Mouse (Mus musculus): Measurements from ENCODE around the gene Nt5c3b. TPM values are rescaled to one million over a fixed set of nuclear protein-coding genes. Genes with fewer than 3 reads are reported as not detected.
A peak's percentile ranks its signal among the peaks of the same experiment; 100 is the strongest.

The Nt5c3b gene
- polyA plus RNA-seq, 1 experiment from 2014 or later: 126 TPM

DNA sequence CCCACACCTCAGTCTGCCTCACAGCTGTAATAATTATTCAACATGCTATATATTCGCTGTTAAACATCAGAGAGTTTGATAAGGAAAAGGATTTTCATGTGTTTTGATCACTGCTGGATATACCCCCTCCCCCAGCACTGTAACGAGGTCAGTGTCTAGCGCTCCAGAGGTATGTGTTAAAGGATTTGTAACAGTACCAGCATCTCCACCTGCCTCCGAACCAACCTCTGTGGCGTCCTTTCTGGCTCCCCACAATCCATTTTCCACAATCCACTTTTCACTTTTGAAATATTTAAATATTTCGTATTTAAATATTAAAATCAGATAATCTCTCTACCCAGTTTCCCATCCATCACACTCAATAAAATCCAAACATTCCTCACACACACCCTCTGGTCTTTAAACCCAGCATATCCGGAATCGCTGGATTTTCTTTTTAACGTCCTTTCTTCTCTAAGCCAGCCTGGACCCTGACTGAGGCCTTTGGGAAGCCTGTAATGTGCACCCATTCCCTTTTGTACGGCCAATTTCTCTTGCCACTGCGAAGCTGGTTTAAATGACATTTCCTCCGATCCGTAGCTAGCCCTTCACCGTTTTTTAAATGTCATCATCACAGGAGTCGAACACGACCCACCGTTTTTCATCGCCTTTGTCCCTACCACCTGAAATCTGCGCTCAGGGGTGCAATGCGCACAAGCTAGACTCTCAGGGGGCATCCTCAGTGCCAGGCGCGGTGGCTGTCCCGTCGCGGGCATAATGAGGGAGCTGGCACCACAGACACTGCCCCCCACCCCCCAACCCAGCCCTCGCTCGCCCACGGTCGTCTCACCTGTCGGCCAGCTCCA, 30.0 kb upstream of the Nt5c3b start:
- ATAC-seq (ENCODE audit: insufficient number of reproducible peaks, insufficient read depth, low FRiP score, low read depth): no peak

DNA sequence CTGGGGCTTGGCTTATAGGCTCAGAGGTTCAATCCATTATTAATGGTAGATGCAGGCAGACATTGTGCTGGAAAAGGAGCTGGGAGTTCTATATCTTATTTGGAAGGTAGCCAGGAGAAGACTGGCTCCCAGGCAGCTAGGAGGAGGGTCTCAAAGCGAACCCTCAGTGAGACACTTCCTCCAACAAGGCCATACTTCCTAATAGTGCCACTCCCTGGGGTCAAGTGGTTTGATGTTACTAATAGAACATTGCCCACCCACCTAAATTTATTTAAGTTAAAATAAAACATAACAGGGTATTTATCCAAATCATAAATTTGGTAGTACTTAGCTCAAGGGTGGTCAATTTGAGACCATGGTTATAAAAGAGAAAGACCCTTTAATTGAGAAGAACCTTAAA, 24.2 kb upstream of the Nt5c3b start:
- no peaks in the 10 kb centered on the region for H3K27me3 ChIP-seq (ENCODE audit: control insufficient read depth, insufficient read depth, low read length)
- H3K36me3 ChIP-seq (ENCODE audit: control insufficient read depth, insufficient read depth, low read length): peaks cover 23% of the 10 kb centered on the region
- no peak for ATAC-seq (ENCODE audit: insufficient number of reproducible peaks, insufficient read depth, low FRiP score, low read depth)
- H3K4me3 ChIP-seq (ENCODE audit: low read depth, low read length): no peak overlapping the region
- no peak overlapping the region for H3K27ac ChIP-seq (ENCODE audit: low read length)
- peaks cover 6% of the 10 kb centered on the region for H3K4me1 ChIP-seq (ENCODE audit: control insufficient read depth, insufficient read depth, low read length)
- no peak overlapping the region for H3K4me2 ChIP-seq (replicated peaks; ENCODE audit: low read depth, low read length)
- H3K9ac ChIP-seq (replicated peaks; ENCODE audit: low read depth, low read length): no peak overlapping the region
- no peaks in the 10 kb centered on the region for H3K9me3 ChIP-seq (ENCODE audit: control insufficient read depth, low read depth, low read length)
- WGBS: 73% methylated on average over 1 of the region's 1 CpGs

More for the DNA sequence above, 30.0 kb upstream of the Nt5c3b start:
- H3K9me3 ChIP-seq (ENCODE audit: control insufficient read depth, low read depth, low read length): no peaks in the 10 kb centered on the region
- 2% methylated on average over 30 of the region's 30 CpGs for WGBS
- H3K4me2 ChIP-seq (replicated peaks; ENCODE audit: low read depth, low read length): peak overlapping the region; percentile 94
- H3K27ac ChIP-seq (ENCODE audit: low read length): no peak overlapping the region
- H3K9ac ChIP-seq (replicated peaks; ENCODE audit: low read depth, low read length): peak overlapping the region; percentile 93
- peaks cover 10% of the 10 kb centered on the region; the same call in 1 of the 2 replicates for H3K36me3 ChIP-seq (ENCODE audit: control insufficient read depth, insufficient read depth, low read length)
- H3K4me3 ChIP-seq (ENCODE audit: low read depth, low read length): peak overlapping the region; percentile 93
- no peaks in the 10 kb centered on the region for H3K27me3 ChIP-seq (ENCODE audit: control insufficient read depth, insufficient read depth, low read length)
- H3K4me1 ChIP-seq (ENCODE audit: control insufficient read depth, insufficient read depth, low read length): peaks cover 17% of the 10 kb centered on the region

DNA sequence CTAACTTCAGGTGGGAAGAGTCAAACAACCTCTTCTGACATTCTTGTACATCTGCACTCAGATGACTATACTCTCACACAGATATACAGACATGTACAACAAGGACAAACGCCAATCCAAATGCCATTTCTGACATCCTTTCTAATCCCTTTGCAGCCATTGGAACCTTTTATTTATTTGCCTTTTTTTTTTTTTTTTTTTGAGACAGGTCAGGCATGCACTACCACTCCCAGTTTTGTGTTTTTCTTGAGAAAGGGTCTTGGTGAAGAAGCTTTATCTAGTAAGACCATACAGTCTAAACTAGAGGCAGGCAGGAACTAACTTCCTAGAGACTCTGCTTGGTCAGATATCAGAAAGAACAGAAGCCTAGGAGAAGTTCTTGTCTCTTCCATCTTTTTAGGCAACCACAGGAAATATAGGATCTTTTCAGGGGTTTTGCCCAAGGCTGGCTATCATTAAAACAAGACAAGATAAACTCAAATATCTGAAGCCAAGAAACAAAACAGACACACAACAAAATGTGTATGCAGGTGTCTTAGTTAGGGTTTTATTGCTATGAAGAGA, 23.7 kb upstream of the Nt5c3b start:
- Histone ChIP-seq H3K9me3 (ENCODE audit: control insufficient read depth, low read depth, low read length) (no peaks in the 10 kb centered on the region), H3K27ac (ENCODE audit: low read length) (no peak overlapping the region), H3K27me3 (ENCODE audit: control insufficient read depth, insufficient read depth, low read length) (no peaks in the 10 kb centered on the region), H3K4me3 (ENCODE audit: low read depth, low read length) (no peak overlapping the region), H3K9ac (replicated peaks; ENCODE audit: low read depth, low read length) (no peak overlapping the region), H3K4me1 (ENCODE audit: control insufficient read depth, insufficient read depth, low read length) (peaks cover under 1% of the 10 kb centered on the region), H3K4me2 (replicated peaks; ENCODE audit: low read depth, low read length) (no peak overlapping the region), H3K36me3 (ENCODE audit: control insufficient read depth, insufficient read depth, low read length) (peaks cover 23% of the 10 kb centered on the region)
- no peak for ATAC-seq (ENCODE audit: insufficient number of reproducible peaks, insufficient read depth, low FRiP score, low read depth)
- 86% methylated on average over 1 of the region's 1 CpGs for WGBS

DNA sequence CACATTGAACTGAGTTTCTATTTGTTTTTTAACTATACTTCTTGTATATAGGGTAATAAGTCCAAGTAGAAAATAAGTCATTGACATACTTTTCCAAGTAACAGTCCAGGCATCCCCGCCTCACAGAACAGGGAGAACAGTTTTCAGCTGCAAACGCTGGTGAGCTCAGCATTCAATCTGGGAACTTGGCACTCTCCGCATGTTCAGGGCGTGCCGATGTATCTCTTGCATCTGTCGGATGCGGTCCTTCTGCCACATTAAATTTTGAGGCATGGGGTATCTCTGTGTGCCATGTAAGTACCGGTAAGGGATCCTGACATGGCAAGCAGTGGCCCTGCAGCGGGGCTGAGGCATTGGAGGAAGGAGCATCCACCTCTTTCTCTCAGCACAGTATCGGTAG, 21.1 kb upstream of the Nt5c3b start:
- Histone ChIP-seq H3K27ac (ENCODE audit: low read length) (no peak overlapping the region), H3K9me3 (ENCODE audit: control insufficient read depth, low read depth, low read length) (no peaks in the 10 kb centered on the region), H3K4me3 (ENCODE audit: low read depth, low read length) (no peak overlapping the region), H3K27me3 (ENCODE audit: control insufficient read depth, insufficient read depth, low read length) (no peaks in the 10 kb centered on the region), H3K4me1 (ENCODE audit: control insufficient read depth, insufficient read depth, low read length) (no peaks in the 10 kb centered on the region), H3K9ac (replicated peaks; ENCODE audit: low read depth, low read length) (no peak overlapping the region), H3K36me3 (ENCODE audit: control insufficient read depth, insufficient read depth, low read length) (peaks cover 27% of the 10 kb centered on the region), H3K4me2 (replicated peaks; ENCODE audit: low read depth, low read length) (no peak overlapping the region)
- no peak for ATAC-seq (ENCODE audit: insufficient number of reproducible peaks, insufficient read depth, low FRiP score, low read depth)
- WGBS: 91% methylated on average over 10 of the region's 10 CpGs

DNA sequence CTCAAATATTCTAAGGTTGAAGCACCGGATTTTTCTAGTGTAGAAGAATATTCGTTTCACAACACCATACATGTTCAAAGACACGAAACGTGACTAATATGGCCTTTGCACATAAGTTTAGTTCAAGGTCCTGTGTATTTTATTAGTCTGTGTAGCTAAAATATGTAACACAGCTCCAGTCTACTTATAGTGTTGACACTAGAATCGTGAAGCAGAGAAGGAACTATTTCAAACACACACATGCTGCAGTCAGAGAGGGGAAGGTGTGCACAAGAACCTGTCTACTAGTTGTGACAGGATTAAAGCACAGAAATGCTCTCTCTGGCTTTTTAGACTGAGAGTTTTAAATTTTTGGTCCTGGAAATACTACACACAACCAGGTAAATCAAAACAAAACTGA, 16.1 kb upstream of the Nt5c3b start:
- ATAC-seq (ENCODE audit: insufficient number of reproducible peaks, insufficient read depth, low FRiP score, low read depth): no peak
- 80% methylated on average over 5 of the region's 5 CpGs for WGBS
- no peak overlapping the region for H3K9ac ChIP-seq (replicated peaks; ENCODE audit: low read depth, low read length)
- no peak overlapping the region for H3K27ac ChIP-seq (ENCODE audit: low read length)
- no peaks in the 10 kb centered on the region for H3K4me1 ChIP-seq (ENCODE audit: control insufficient read depth, insufficient read depth, low read length)
- H3K9me3 ChIP-seq (ENCODE audit: control insufficient read depth, low read depth, low read length): no peaks in the 10 kb centered on the region
- H3K27me3 ChIP-seq (ENCODE audit: control insufficient read depth, insufficient read depth, low read length): no peaks in the 10 kb centered on the region
- peaks cover 18% of the 10 kb centered on the region for H3K36me3 ChIP-seq (ENCODE audit: control insufficient read depth, insufficient read depth, low read length)
- H3K4me2 ChIP-seq (replicated peaks; ENCODE audit: low read depth, low read length): no peak overlapping the region
- no peak overlapping the region for H3K4me3 ChIP-seq (ENCODE audit: low read depth, low read length)

DNA sequence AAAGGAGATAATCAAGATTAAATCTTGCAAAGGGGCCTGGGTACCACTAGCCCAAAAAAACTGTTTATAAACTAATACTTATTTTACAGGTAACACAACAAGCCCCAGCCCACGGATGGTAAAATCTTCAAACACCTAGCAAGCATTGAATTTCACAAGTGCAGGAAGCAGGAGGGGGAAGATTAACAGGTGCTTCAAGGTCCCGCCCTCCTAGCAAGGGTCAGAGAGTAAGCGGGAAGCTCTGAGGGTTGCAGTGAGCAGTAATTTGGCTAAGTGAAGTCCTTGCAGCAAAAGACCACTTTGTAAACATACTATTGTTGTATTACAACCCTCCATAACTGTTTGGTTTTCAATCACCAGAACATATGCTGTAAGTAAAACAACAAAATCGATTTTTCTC, 15.6 kb upstream of the Nt5c3b start:
- Histone ChIP-seq H3K36me3 (ENCODE audit: control insufficient read depth, insufficient read depth, low read length) (peaks cover 15% of the 10 kb centered on the region), H3K4me1 (ENCODE audit: control insufficient read depth, insufficient read depth, low read length) (no peaks in the 10 kb centered on the region), H3K27me3 (ENCODE audit: control insufficient read depth, insufficient read depth, low read length) (no peaks in the 10 kb centered on the region), H3K4me2 (replicated peaks; ENCODE audit: low read depth, low read length) (no peak overlapping the region), H3K9ac (replicated peaks; ENCODE audit: low read depth, low read length) (no peak overlapping the region), H3K9me3 (ENCODE audit: control insufficient read depth, low read depth, low read length) (no peaks in the 10 kb centered on the region), H3K27ac (ENCODE audit: low read length) (no peak overlapping the region), H3K4me3 (ENCODE audit: low read depth, low read length) (no peak overlapping the region)
- 72% methylated on average over 4 of the region's 4 CpGs for WGBS
- ATAC-seq (ENCODE audit: insufficient number of reproducible peaks, insufficient read depth, low FRiP score, low read depth): no peak

DNA sequence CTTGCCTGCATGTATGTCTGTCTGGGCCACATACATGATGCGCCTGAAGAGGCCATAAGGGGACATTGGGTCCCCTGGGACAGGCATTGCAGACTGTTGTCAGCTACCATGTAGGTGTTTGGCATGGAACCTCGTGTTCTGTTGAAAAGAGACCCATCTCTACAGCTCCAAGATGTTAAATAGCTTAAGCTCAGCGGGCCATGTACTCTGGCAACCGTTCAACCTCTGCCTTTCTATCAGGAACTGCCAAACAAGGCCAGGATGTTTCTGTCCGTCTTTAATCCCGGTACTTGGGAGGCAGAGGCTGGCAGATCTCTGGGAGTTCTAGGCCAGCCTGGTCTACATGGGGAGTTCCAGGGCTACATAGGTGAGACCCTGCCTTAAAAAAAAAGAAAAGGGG, 1.0 kb upstream of the Nt5c3b start:
- 80% methylated on average over 6 of the region's 6 CpGs for WGBS
- H3K4me2 ChIP-seq (replicated peaks; ENCODE audit: low read depth, low read length): no peak overlapping the region
- H3K4me3 ChIP-seq (ENCODE audit: low read depth, low read length): no peak overlapping the region
- peaks cover 7% of the 10 kb centered on the region; the same call in 1 of the 2 replicates for H3K4me1 ChIP-seq (ENCODE audit: control insufficient read depth, insufficient read depth, low read length)
- no peaks in the 10 kb centered on the region for H3K27me3 ChIP-seq (ENCODE audit: control insufficient read depth, insufficient read depth, low read length)
- ATAC-seq (ENCODE audit: insufficient number of reproducible peaks, insufficient read depth, low FRiP score, low read depth): no peak
- H3K27ac ChIP-seq (ENCODE audit: low read length): no peak overlapping the region
- H3K9ac ChIP-seq (replicated peaks; ENCODE audit: low read depth, low read length): no peak overlapping the region
- H3K36me3 ChIP-seq (ENCODE audit: control insufficient read depth, insufficient read depth, low read length): peaks cover 5% of the 10 kb centered on the region; the same call in 1 of the 2 replicates
- no peaks in the 10 kb centered on the region for H3K9me3 ChIP-seq (ENCODE audit: control insufficient read depth, low read depth, low read length)

DNA sequence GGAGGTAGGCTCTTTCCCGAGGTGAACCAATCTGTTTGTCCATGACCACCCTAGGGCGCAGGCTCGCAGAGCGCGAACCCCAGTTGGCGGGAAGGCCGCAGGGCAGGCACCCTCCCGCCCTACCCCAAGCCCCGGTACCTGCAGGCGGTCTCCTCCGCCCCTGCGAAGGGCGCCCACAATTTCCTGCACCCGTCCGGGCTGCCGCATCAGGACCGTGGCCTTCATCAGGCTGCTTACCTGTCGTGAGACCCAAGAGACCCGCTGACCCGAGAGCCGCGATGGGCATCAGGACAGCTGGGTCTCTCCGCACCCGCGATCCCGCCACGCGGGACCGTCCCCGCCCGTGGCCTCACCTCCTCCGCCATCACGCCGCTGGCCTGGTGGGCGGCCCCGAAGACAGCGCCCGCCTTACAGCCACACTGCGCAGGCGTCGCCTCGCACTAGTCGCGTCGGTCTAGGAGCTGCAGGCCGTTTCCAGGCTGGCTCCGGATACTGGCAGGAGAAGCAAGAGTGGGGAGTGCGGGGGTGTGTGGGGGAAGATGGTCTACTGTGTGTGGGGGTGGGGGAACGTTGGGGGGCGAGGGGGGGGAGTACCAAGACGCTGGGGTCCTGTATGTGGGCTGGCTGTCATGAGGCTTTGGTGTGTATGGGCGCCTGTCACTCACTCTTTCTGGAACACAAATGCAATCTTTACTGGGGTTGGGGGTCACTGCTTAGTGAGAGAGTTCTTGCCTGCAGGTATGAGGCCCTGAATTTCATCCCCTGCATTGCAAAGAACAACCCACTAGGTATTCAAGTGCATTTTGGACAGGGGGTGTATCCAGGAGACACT, 701 bp downstream of the Nt5c3b start:
- H3K9ac ChIP-seq (replicated peaks; ENCODE audit: low read depth, low read length): peak overlapping the region; percentile 81
- H3K36me3 ChIP-seq (ENCODE audit: control insufficient read depth, insufficient read depth, low read length): peaks cover 14% of the 10 kb centered on the region; the same call in 1 of the 2 replicates
- H3K27ac ChIP-seq (ENCODE audit: low read length): 0 out of 2 replicates have a peak overlapping the region, but pooled peaks have one; percentile 7
- H3K4me2 ChIP-seq (replicated peaks; ENCODE audit: low read depth, low read length): peak overlapping the region; percentile 72
- peak; percentile 95 for ATAC-seq (ENCODE audit: insufficient number of reproducible peaks, insufficient read depth, low FRiP score, low read depth)
- 1% methylated on average over 52 of the region's 52 CpGs for WGBS
- peaks cover 7% of the 10 kb centered on the region; the same call in 1 of the 2 replicates for H3K4me1 ChIP-seq (ENCODE audit: control insufficient read depth, insufficient read depth, low read length)
- H3K27me3 ChIP-seq (ENCODE audit: control insufficient read depth, insufficient read depth, low read length): no peaks in the 10 kb centered on the region
- H3K9me3 ChIP-seq (ENCODE audit: control insufficient read depth, low read depth, low read length): no peaks in the 10 kb centered on the region
- H3K4me3 ChIP-seq (ENCODE audit: low read depth, low read length): peak overlapping the region; percentile 67
